Mouse (Mus musculus) cortical plate, adult 2 months (tissue): ENCODE data around the gene Sstr5.

Source experiments
- CTCF ChIP-seq: fragments of 200-500 bp; IDR thresholded peaks from 2 replicates; pipeline ENCODE4 v1.5.1; 2011; ENCODE audit warnings: mild to moderate bottlenecking, control low read depth, low read length; ENCODE audit not compliant: insufficient read depth; ENCODE audit errors: extremely low read depth
- POLR2A ChIP-seq: fragments of 200-500 bp; IDR thresholded peaks from 2 replicates; pipeline ENCODE4 v1.6.1; 2011; ENCODE audit warnings: mild to moderate bottlenecking, low read length, control low read depth; ENCODE audit not compliant: insufficient read depth; ENCODE audit errors: extremely low read depth

DNA sequence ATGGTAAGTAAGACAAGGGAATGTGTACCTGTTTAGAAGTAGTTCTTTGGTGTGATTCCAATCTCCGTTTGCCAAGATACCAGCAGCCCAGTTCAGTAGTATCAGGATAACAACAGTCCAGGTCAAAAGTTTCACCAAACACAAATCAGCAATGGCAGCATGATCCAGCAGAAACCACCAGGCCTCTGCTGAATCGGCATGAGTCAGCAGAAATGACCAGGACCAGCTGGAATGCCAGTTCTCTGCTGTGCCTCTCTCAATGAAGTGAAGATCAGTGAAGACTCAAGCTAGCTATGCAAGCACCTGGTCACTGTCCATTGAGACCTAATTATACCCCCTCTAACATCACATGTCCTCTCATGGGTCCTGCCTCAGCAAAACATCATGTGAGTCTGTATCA lies 17.0 kb upstream of the Sstr5 start:
- no peak for TF ChIP-seq CTCF
- TF ChIP-seq POLR2A: no peak
